Mouse (Mus musculus) hindbrain, embryonic 15.5 days (tissue): Measurements from ENCODE around the gene Stk38. TPM values are rescaled to one million over a fixed set of nuclear protein-coding genes. Genes with fewer than 3 reads are reported as not detected.
"Not testable (repeated sequence)": the region's sequence is repeated elsewhere in the genome, so short reads cannot be mapped to it uniquely, and the experiment has no call there.

Source experiments
- ATAC-seq: fragments of 200-750 bp; cut with Nextera tagmentation; 2 replicates; pipeline ENCODE4 v1.8.0; 2017; ENCODE audit warnings: low read depth, moderate number of reproducible peaks, moderate TSS enrichment; ENCODE audit not compliant: low FRiP score
- H3K27ac ChIP-seq: fragments of 300-500 bp; sonication (generic); replicated peaks from 2 replicates; pipeline ENCODE4 v1.5.1; 2015; ENCODE audit warnings: mild to moderate bottlenecking, inconsistent platforms
- H3K27me3 ChIP-seq: fragments of 300-500 bp; sonication (generic); 2 replicates; pipeline ENCODE4 v1.6.1; 2015; ENCODE audit warnings: control low read depth, inconsistent platforms
- H3K36me3 ChIP-seq: fragments of 300-500 bp; sonication (generic); 2 replicates; pipeline ENCODE4 v1.6.1; 2015; ENCODE audit warnings: control low read depth, inconsistent platforms
- H3K4me1 ChIP-seq: fragments of 300-500 bp; sonication (generic); replicated peaks from 2 replicates; pipeline ENCODE4 v1.6.1; 2015; ENCODE audit warnings: control low read depth, inconsistent platforms
- H3K4me2 ChIP-seq: fragments of 300-500 bp; sonication (generic); 2 replicates; pipeline ENCODE4 v1.6.1; 2015; ENCODE audit warnings: moderate library complexity, mild to moderate bottlenecking, inconsistent platforms
- H3K4me3 ChIP-seq: fragments of 300-500 bp; sonication (generic); 2 replicates; pipeline ENCODE4 v1.5.1; 2015; ENCODE audit warnings: mild to moderate bottlenecking, inconsistent platforms
- H3K9ac ChIP-seq: fragments of 300-500 bp; sonication (generic); 2 replicates; pipeline ENCODE4 v1.6.1; 2015; ENCODE audit warnings: inconsistent platforms
- H3K9me3 ChIP-seq: fragments of 300-500 bp; sonication (generic); 2 replicates; pipeline ENCODE4 v1.6.1; 2016; ENCODE audit warnings: control low read depth, inconsistent platforms
- WGBS: fragments of 180-500 bp; shearing (Covaris S2); methylation state at CpG from one replicate; pipeline ENCODE4 v1.1.7; 2015; 5-methylcytosine and 5-hydroxymethylcytosine counted together
- polyA plus RNA-seq: library from polyadenylated mRNA; unstranded; fragments of >200 nt; fragmentation: Nextera tagmentation; extraction: Ambion mirVana; gene quantifications from 2 replicates; pipeline ENCODE4 v1.2.1, GENCODE M21; 2015

Gene Stk38
- polyA plus RNA-seq, 1 experiment from 2014 or later, result 83.0 TPM

GRCm38 (mm10) chr17:29047697-29048514, 40.1 kb upstream of the Stk38 start:
- Histone ChIP-seq H3K4me1 (peaks cover 23% of the 10 kb centered on the region; the same call in 1 of the 2 replicates), H3K9me3 (no peaks in the 10 kb centered on the region), H3K4me3 (no peak overlapping the region), H3K36me3 (peaks cover 42% of the 10 kb centered on the region), H3K9ac (no peak overlapping the region), H3K27me3 (no peaks in the 10 kb centered on the region), H3K4me2 (no peak overlapping the region), H3K27ac (no peak overlapping the region)
- no peak for ATAC-seq
- 66% methylated on average over 3 of the region's 3 CpGs for WGBS

GRCm38 (mm10) chr17:29046863-29047262, 39.1 kb upstream of the Stk38 start:
- no peak overlapping the region for H3K27ac ChIP-seq
- H3K4me2 ChIP-seq, result no peak overlapping the region
- H3K4me3 ChIP-seq, result no peak overlapping the region
- no peaks in the 10 kb centered on the region for H3K27me3 ChIP-seq
- ATAC-seq, result no peak
- H3K36me3 ChIP-seq, result peaks cover 50% of the 10 kb centered on the region
- WGBS, result 88% methylated on average over 3 of the region's 3 CpGs
- peaks cover 23% of the 10 kb centered on the region; the same call in 1 of the 2 replicates for H3K4me1 ChIP-seq
- no peak overlapping the region for H3K9ac ChIP-seq
- H3K9me3 ChIP-seq, result no peaks in the 10 kb centered on the region

DNA sequence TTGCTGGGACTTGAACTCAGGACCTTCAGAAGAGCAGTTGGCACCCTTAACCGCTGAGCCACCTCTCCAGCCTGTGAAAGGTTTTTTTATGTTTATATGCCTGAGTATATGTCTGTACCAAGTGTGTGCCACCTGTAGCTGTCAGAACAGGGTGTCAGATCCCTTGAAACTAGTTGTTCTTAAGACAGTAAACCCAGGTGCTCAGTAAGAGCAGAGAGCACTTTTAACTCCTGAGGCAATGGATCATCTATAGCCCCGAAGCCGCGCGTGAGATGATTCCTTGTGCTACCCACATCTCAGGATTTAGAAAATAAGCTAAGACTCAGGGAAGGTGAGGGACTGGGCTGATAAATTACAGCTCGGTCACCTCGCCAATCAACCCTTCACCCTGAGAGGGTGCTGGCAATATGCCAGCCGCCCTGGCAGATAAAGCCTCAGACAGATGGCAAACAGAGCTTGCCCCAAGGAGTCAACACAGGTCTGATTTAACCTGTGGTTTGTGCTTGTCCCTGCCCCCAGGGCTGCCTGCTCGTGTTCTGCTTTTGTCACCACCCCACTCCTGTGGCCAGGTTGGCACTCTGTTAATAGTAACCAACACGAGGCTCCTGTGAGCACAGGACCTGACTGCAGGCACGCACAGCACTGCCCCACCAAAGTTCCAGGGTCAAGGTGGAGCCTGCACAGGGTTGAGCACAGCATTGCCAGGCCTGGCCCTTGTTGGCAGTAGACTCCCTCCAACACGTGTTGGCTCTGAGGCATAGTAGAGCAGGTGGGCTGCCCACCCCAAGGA, 38.1 kb upstream of the Stk38 start:
- 0 out of 2 replicates have a peak, but pooled peaks have one; percentile 20 for ATAC-seq
- no peaks in the 10 kb centered on the region for H3K27me3 ChIP-seq
- H3K27ac ChIP-seq, result no peak overlapping the region
- no peaks in the 10 kb centered on the region for H3K9me3 ChIP-seq
- H3K4me3 ChIP-seq, result no peak overlapping the region
- H3K4me2 ChIP-seq, result no peak overlapping the region
- H3K36me3 ChIP-seq, result peaks cover 56% of the 10 kb centered on the region
- H3K9ac ChIP-seq, result no peak overlapping the region
- WGBS, result 60% methylated on average over 12 of the region's 12 CpGs
- H3K4me1 ChIP-seq, result peaks cover 18% of the 10 kb centered on the region; the same call in 1 of the 2 replicates

DNA sequence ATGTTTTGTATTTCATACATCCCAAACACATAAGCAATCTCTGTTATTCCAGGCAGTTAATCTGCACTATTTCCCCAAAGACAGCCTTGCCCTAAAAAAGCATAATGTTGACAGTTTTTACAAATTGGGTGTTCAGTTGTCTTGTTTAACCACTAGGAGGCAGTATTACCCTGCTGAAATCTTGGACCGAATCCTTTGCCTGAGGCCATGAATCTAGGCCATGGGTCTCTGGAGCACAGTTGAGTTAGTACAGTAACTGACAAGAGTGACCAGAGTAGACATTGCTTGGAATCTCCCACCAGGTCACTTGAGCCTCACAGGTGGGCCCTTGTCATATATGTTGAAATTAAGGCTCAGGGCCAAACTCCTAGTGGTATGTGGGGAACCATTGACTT, 37.1 kb upstream of the Stk38 start:
- Histone ChIP-seq H3K9ac (no peak overlapping the region), H3K27me3 (no peaks in the 10 kb centered on the region), H3K4me1 (peaks cover 16% of the 10 kb centered on the region; the same call in 1 of the 2 replicates), H3K36me3 (peaks cover 66% of the 10 kb centered on the region), H3K9me3 (no peaks in the 10 kb centered on the region), H3K4me2 (no peak overlapping the region), H3K4me3 (no peak overlapping the region), H3K27ac (no peak overlapping the region)
- 47% methylated on average over 1 of the region's 1 CpGs for WGBS
- no peak for ATAC-seq

GRCm38 (mm10) chr17:29044146-29044924, 36.5 kb upstream of the Stk38 start:
- Histone ChIP-seq H3K27ac (no peak overlapping the region), H3K27me3 (no peaks in the 10 kb centered on the region), H3K4me3 (no peak overlapping the region), H3K36me3 (peaks cover 72% of the 10 kb centered on the region), H3K9me3 (no peaks in the 10 kb centered on the region), H3K4me1 (peaks cover 15% of the 10 kb centered on the region), H3K9ac (no peak overlapping the region), H3K4me2 (no peak overlapping the region)
- 84% methylated on average over 6 of the region's 6 CpGs for WGBS
- no peak for ATAC-seq

DNA sequence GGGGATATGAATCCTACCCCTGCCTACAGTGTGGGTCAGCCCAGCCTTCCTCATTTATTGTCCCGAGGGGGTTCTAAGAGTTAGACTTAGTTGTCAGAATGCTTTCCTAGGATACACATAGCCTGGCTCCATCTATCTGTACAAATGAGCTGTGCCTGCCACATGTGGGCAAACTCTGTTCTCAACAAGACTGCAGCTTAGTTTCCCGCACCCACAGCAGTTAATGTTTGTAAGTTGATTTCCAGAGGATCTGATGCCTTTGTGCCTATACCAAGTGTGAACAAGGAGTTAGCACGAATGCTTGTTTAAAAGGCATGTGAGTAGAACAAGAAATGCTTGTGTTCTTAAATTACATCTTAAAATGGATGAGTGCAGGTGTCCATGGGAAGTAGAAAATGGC, 35.8 kb upstream of the Stk38 start:
- H3K4me1 ChIP-seq, result peaks cover 12% of the 10 kb centered on the region
- no peak overlapping the region for H3K4me3 ChIP-seq
- ATAC-seq, result no peak
- H3K27ac ChIP-seq, result no peak overlapping the region
- no peak overlapping the region for H3K9ac ChIP-seq
- H3K9me3 ChIP-seq, result no peaks in the 10 kb centered on the region
- H3K27me3 ChIP-seq, result no peaks in the 10 kb centered on the region
- H3K36me3 ChIP-seq, result peaks cover 80% of the 10 kb centered on the region
- WGBS, result 91% methylated on average over 3 of the region's 3 CpGs
- H3K4me2 ChIP-seq, result no peak overlapping the region

DNA sequence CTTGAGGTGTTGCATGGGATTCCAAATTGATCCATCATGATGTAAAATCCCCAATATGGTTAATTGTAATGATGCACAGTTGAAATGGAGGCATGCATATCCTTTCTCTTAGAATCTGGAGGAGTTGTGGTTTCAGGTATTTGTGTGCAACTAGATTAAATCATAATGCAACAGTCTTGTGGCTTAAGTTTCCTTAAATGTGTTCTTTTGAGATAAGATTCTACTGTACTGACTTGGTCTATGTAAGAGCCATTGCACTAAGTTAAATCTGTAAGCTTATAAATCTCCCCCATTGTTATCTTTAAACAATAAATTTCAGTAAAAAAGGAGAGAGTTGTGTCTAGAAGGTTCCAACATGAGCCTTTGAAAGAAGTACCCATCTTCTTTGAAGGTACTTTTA, 34.8 kb upstream of the Stk38 start:
- no peak for ATAC-seq
- Histone ChIP-seq H3K27ac (no peak overlapping the region), H3K27me3 (no peaks in the 10 kb centered on the region), H3K9me3 (no peaks in the 10 kb centered on the region), H3K4me1 (peaks cover 19% of the 10 kb centered on the region), H3K36me3 (peaks cover 81% of the 10 kb centered on the region), H3K9ac (no peak overlapping the region), H3K4me2 (no peak overlapping the region), H3K4me3 (no peak overlapping the region)

- peaks cover 87% of the 10 kb centered on the region for H3K36me3 ChIP-seq
- ATAC-seq, H3K9me3 ChIP-seq, H3K4me2 ChIP-seq, H3K4me3 ChIP-seq, H3K9ac ChIP-seq, H3K27me3 ChIP-seq, H3K27ac ChIP-seq: not testable (repeated sequence)
- H3K4me1 ChIP-seq, result peaks cover 28% of the 10 kb centered on the region
- 90% methylated on average over 3 of the region's 3 CpGs for WGBS
Observed at GRCm38 (mm10) chr17:29041632-29042031, 33.8 kb upstream of the Stk38 start.

DNA sequence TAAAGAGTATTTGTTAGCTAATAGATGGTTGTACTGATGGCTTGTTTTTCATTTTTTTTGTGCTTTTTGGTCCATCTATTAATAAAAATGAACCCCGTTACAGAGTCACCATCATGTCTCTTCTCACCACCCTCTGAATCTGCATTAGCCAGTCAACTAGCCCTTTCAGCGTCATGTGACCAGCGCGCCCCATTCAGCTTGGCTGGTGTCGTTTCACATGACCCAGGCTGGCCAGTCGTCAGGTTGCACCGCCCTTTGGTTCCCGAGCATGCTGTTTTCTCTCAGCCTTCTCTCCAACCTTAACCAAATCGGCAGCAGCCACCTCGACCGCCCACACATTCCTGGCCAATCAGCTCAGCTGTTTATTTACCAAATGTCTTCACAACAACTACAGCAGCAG, 31.6 kb upstream of the Stk38 start:
- peaks cover 45% of the 10 kb centered on the region for H3K4me1 ChIP-seq
- ATAC-seq, result peak; percentile 15; the same call in 1 of the 2 replicates
- no peak overlapping the region for H3K9ac ChIP-seq
- H3K36me3 ChIP-seq, result peaks cover 73% of the 10 kb centered on the region
- H3K9me3 ChIP-seq, result no peaks in the 10 kb centered on the region
- no peaks in the 10 kb centered on the region for H3K27me3 ChIP-seq
- H3K27ac ChIP-seq, result no peak overlapping the region
- H3K4me3 ChIP-seq, result no peak overlapping the region
- WGBS, result 75% methylated on average over 11 of the region's 11 CpGs
- H3K4me2 ChIP-seq, result no peak overlapping the region

DNA sequence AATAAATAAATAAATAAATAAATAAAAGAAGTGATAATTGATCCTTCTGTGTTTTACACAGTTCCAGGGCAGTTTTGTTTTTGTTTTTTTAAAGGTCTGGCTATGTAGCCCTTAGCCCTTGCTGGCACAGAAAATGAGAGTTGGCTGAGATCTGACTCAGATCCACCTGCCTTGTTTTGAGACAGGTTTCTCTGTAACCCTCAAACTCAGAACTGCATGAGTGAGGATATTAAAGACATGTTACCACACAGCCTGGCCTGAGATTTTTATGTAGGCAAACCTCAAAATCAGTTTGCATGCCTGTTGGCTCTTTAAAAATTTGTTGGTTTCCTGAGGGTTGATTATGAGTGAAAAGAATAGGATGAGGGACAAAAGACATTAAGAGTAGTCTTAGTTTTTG, 27.7 kb upstream of the Stk38 start:
- Histone ChIP-seq H3K4me3 (peak overlapping the region; percentile 67), H3K36me3 (peaks cover 40% of the 10 kb centered on the region), H3K27me3 (no peaks in the 10 kb centered on the region), H3K4me1 (peaks cover 53% of the 10 kb centered on the region), H3K4me2 (peak overlapping the region; percentile 98), H3K27ac (no peak overlapping the region), H3K9ac (no peak overlapping the region), H3K9me3 (no peaks in the 10 kb centered on the region)
- ATAC-seq, result no peak

DNA sequence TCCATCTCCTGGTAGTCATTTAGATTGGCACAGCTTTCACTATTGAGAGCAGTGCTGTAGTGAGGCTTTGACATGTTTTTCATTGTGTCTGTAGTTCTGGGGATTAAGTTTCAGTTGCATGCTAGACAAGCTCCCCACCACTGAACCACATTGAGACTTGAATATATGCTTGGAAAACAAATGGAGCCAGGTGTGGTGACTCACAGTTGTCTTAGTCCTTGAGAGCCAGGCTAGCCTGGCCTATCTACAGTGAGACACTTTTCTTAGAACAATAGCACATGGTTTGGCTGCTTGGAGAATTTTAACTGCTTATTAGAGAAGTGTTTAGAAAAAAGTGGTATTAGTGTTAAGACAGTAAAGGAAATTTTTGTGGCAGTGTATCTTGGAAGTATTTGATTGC, 26.5 kb upstream of the Stk38 start:
- no peaks in the 10 kb centered on the region for H3K9me3 ChIP-seq
- peaks cover 48% of the 10 kb centered on the region for H3K4me1 ChIP-seq
- H3K9ac ChIP-seq, result peak overlapping the region; percentile 88
- no peak overlapping the region for H3K27ac ChIP-seq
- H3K4me3 ChIP-seq, result peak overlapping the region; percentile 67
- H3K4me2 ChIP-seq, result peak overlapping the region; percentile 98
- ATAC-seq, result no peak
- no peaks in the 10 kb centered on the region for H3K27me3 ChIP-seq
- H3K36me3 ChIP-seq, result peaks cover 28% of the 10 kb centered on the region
